Mouse (Mus musculus): ENCODE measurements at regions not wholly inside any gene's neighbourhood (a gene's known extent, or its start where the extent isn't known, plus 50 kb on each side); places are given as distances from the start of the nearest gene placed in this dataset.

DNA sequence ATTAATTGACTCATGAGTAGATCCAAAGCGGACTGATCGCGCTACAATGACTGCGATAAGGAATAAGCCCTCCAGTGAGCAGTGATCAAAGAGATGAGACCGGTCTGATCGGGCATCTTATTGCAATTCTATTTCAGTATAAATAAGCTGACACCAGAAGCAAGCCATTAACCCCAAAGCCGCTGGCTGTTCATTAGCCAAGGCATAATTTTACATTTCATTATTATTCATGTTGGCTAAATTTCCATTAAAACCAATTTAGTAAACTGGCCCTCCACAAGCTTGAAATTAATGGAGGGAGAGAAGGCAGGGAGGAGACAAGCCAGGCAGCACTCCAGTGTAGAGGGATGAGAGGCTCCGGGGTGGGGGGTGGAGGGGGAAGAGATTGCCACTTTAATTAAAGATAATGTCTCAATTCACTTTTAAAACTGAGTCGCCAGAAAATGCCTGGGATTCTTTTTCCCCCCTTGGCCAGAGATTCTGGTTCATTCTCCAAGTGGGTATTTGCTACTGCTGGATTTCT, 66.3 kb downstream of the Irx6 start:
- TF ChIP-seq CTCF (IDR thresholded peaks at IDR 0.05; ENCODE audit: low read depth), result no peak
- no peak for TF ChIP-seq EP300 (IDR thresholded peaks at IDR 0.05; ENCODE audit: low read depth)

Data from liver, postnatal 0 days (tissue).